Mouse (Mus musculus) 3134 (cell line): ENCODE data around the gene Nlrp5.
"Not testable (repeated sequence)": the region's sequence is repeated elsewhere in the genome, so short reads cannot be mapped to it uniquely, and the experiment has no call there.

ENCODE experiments used
- DNase-seq: peaks from one replicate; pipeline ENCODE4 v3.0.0-alpha.2; 2011; ENCODE audit warnings: low spot score; ENCODE audit not compliant: insufficient read length; ENCODE audit errors: extremely low read depth

Gene Nlrp5

DNA sequence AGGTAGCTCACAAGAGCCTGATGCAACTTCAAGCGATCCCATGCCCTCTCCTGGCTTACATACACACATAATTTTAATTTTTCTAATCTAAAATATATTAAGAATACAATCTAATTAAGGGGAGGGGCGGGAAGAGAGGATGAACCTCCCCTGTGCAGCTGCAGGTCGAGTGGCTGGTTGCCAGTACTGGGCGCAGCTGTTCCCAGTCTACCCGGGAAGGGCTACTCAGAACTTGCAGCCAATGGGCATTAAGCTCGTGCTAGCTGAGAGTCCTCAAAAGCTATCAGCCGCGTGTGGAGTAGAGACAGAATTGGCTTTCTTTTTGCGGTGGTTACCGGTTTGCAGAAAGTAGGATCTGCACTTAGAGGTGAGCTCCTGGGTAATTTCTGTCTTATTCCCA, at the start of gene Nlrp5:
Nlrp5 (plus strand) TSS at position 301 of the 400 bp plus-strand sequence.
- no peak for DNase-seq

DNA sequence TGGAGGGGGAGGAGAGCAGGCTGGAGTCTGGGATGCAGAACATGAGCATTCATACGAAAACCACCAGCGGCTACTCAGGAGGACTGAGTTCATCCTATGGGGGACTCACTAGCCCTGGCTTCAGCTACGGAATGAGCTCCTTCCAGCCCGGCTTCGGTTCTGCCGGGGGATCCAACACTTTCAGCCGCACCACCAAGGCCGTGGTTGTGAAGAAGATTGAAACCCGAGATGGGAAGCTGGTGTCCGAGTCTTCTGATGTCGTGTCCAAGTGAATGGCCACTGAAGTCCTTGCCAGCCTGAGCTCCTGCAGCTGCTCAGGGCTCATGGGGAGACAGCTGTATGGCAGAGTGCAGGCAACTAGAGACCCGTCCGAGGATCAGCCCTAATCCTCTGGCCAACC, 27.4 kb upstream of the Nlrp5 start:
- not testable (repeated sequence) for DNase-seq

DNA sequence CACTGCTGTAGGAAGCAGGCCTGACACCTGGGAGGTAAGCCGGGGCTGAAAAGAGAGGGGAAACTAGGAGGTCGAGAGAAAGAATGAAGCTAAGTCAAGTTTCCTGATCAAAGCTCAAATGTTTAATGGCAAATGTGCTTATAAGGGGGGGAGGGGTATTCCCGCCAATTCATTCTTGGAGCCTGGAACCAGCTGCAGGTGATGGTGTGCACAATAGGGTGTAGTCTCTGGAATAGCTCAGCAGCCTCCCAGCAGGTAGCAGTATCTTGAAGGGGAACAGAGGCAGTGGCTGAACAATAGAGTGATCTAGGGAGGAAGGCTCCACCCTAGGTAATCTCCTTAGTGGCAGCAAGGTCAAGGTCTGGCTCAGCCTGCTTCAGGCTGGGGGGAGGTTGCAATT, 84.5 kb downstream of the Nlrp5 start:
- DNase-seq = not testable (repeated sequence)

DNA sequence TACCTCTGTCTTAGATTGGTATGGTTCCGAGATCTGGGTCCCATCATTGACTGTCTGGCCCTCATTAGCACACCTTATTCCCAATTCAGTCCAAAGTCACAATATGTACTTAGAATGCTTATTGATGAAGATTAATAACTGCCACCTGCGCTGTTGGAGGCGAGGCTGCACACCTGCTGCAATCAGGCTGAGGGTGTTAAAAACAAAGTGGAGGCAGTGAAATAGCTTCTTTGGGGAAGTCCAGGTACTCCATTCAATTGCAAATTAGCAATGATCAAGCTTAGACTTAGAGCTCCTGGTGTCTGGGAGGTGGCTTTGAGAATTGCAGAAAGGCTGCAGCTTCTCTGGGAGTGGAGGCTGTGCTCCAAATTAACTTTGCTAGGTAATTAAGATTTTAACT, 85.1 kb downstream of the Nlrp5 start:
- not testable (repeated sequence) for DNase-seq

DNA sequence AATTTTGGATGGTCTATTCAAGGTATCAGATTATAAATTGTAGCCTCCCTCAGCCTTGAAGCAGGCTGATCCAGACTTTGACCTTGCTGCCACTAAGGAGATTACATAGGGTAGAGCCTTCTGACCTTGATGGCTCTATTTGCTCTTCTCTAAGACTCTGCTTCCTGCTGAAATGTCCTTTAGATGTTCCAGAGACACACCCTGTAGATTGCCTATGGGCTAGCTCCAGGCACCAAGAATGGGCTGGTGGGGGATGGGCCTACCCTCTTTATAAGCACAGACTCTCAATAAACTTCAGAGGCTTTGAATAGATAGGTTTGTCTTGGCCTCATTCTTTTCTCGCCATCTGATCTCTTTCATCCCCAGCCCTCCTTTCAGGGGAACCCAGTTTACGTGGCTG, 87.2 kb downstream of the Nlrp5 start:
- DNase-seq = not testable (repeated sequence)
